Mouse (Mus musculus) forebrain, embryonic 15.5 days (tissue): ENCODE data around the gene 4930523C07Rik. TPM values are rescaled to one million over a fixed set of nuclear protein-coding genes. Genes with fewer than 3 reads are reported as not detected.

ENCODE experiments used
- ATAC-seq: fragments of 200-750 bp; cut with Nextera tagmentation; replicated peaks from 2 replicates; pipeline ENCODE4 v1.8.0; 2017; ENCODE audit warnings: mild to moderate bottlenecking, moderate TSS enrichment, moderate library complexity
- H3K27ac ChIP-seq: fragments of 300-500 bp; sonication (generic); replicated peaks from 2 replicates; pipeline ENCODE4 v1.5.1; 2015; ENCODE audit warnings: mild to moderate bottlenecking, inconsistent platforms
- H3K27me3 ChIP-seq: fragments of 300-500 bp; sonication (generic); 2 replicates; pipeline ENCODE4 v1.6.1; 2015; ENCODE audit warnings: inconsistent platforms
- H3K36me3 ChIP-seq: fragments of 300-500 bp; sonication (generic); 2 replicates; pipeline ENCODE4 v1.6.1; 2015; ENCODE audit warnings: mild to moderate bottlenecking, inconsistent platforms
- H3K4me1 ChIP-seq: fragments of 300-500 bp; sonication (generic); 2 replicates; pipeline ENCODE4 v1.6.1; 2015; ENCODE audit warnings: inconsistent platforms
- H3K4me2 ChIP-seq: fragments of 300-500 bp; sonication (generic); replicated peaks from 2 replicates; pipeline ENCODE4 v1.6.1; 2015; ENCODE audit warnings: mild to moderate bottlenecking, inconsistent platforms
- H3K4me3 ChIP-seq: fragments of 300-500 bp; sonication (generic); 2 replicates; pipeline ENCODE4 v1.5.1; 2015; ENCODE audit warnings: mild to moderate bottlenecking, inconsistent platforms
- H3K9ac ChIP-seq: fragments of 300-500 bp; sonication (generic); replicated peaks from 2 replicates; pipeline ENCODE4 v1.6.1; 2015; ENCODE audit warnings: mild to moderate bottlenecking, inconsistent platforms
- H3K9me3 ChIP-seq: fragments of 300-500 bp; sonication (generic); 2 replicates; pipeline ENCODE4 v1.6.1; 2016; ENCODE audit warnings: inconsistent platforms
- WGBS: fragments of 180-500 bp; shearing (Covaris S2); methylation state at CpG from one replicate; pipeline ENCODE4 v1.1.7; 2015; ENCODE audit warnings: mixed read lengths; 5-methylcytosine and 5-hydroxymethylcytosine counted together
- polyA plus RNA-seq: library from polyadenylated mRNA; unstranded; fragments of >200 nt; fragmentation: Nextera tagmentation; extraction: Ambion mirVana; gene quantifications from 2 replicates; pipeline ENCODE4 v1.2.1, GENCODE M21; 2015

Gene 4930523C07Rik
- 2.1 and 2.7 TPM in 2 replicates for polyA plus RNA-seq

GRCm38 (mm10) chr1:160044237-160045021 is at the start of gene 4930523C07Rik:
Gene 4930523C07Rik (plus strand): TSS chr1:160044382.
- Histone ChIP-seq H3K27me3 (no peaks in the 10 kb centered on the region), H3K4me2 (peak within 1 kb of the TSS; percentile 46), H3K9me3 (no peaks in the 10 kb centered on the region), H3K4me1 (peaks cover 7% of the 10 kb centered on the region), H3K27ac (no peak within 1 kb of the TSS), H3K4me3 (peak within 1 kb of the TSS; percentile 31), H3K36me3 (no peaks in the 10 kb centered on the region), H3K9ac (peak within 1 kb of the TSS; percentile 19; the same call in 1 of the 2 replicates)
- WGBS: 2% methylated on average over 33 of the region's 33 CpGs
- ATAC-seq: peak; percentile 60; the same call in 1 of the 2 replicates

- H3K9me3 ChIP-seq: no peaks in the 10 kb centered on the region
- no peak for ATAC-seq
- no peak overlapping the region for H3K9ac ChIP-seq
- no peaks in the 10 kb centered on the region for H3K36me3 ChIP-seq
- no peaks in the 10 kb centered on the region for H3K4me1 ChIP-seq
- 78% methylated on average over 2 of the region's 2 CpGs for WGBS
- no peaks in the 10 kb centered on the region for H3K27me3 ChIP-seq
- no peak overlapping the region for H3K4me2 ChIP-seq
- H3K27ac ChIP-seq: no peak overlapping the region
- no peak overlapping the region for H3K4me3 ChIP-seq
These were observed 46.9 kb upstream of the 4930523C07Rik start for GRCm38 (mm10) chr1:159997329-159997728.

GRCm38 (mm10) chr1:159998349-159998748 is 45.8 kb upstream of the 4930523C07Rik start:
- 91% methylated on average over 1 of the region's 1 CpGs for WGBS
- Histone ChIP-seq H3K4me3 (no peak overlapping the region), H3K4me1 (no peaks in the 10 kb centered on the region), H3K27me3 (no peaks in the 10 kb centered on the region), H3K4me2 (no peak overlapping the region), H3K27ac (no peak overlapping the region), H3K36me3 (no peaks in the 10 kb centered on the region), H3K9ac (no peak overlapping the region), H3K9me3 (no peaks in the 10 kb centered on the region)
- ATAC-seq: no peak

- WGBS: 74% methylated on average over 3 of the region's 3 CpGs
- no peak overlapping the region for H3K4me2 ChIP-seq
- H3K9ac ChIP-seq: no peak overlapping the region
- H3K27ac ChIP-seq: no peak overlapping the region
- H3K4me3 ChIP-seq: no peak overlapping the region
- H3K36me3 ChIP-seq: no peaks in the 10 kb centered on the region
- H3K4me1 ChIP-seq: no peaks in the 10 kb centered on the region
- no peaks in the 10 kb centered on the region for H3K9me3 ChIP-seq
- ATAC-seq: no peak
- no peaks in the 10 kb centered on the region for H3K27me3 ChIP-seq
These were observed 45.0 kb upstream of the 4930523C07Rik start for GRCm38 (mm10) chr1:159999232-159999631.

GRCm38 (mm10) chr1:160005319-160005718 is 38.9 kb upstream of the 4930523C07Rik start:
- Histone ChIP-seq H3K4me3 (no peak overlapping the region), H3K27me3 (no peaks in the 10 kb centered on the region), H3K9me3 (no peaks in the 10 kb centered on the region), H3K27ac (no peak overlapping the region), H3K4me2 (no peak overlapping the region), H3K4me1 (no peaks in the 10 kb centered on the region), H3K36me3 (no peaks in the 10 kb centered on the region), H3K9ac (no peak overlapping the region)
- WGBS: 84% methylated on average over 4 of the region's 4 CpGs
- no peak for ATAC-seq

GRCm38 (mm10) chr1:160006919-160007588 is 37.1 kb upstream of the 4930523C07Rik start:
- Histone ChIP-seq H3K4me2 (no peak overlapping the region), H3K27ac (no peak overlapping the region), H3K36me3 (no peaks in the 10 kb centered on the region), H3K9ac (no peak overlapping the region), H3K27me3 (no peaks in the 10 kb centered on the region), H3K9me3 (no peaks in the 10 kb centered on the region), H3K4me1 (no peaks in the 10 kb centered on the region), H3K4me3 (no peak overlapping the region)
- no peak for ATAC-seq
- 89% methylated on average over 8 of the region's 8 CpGs for WGBS

- no peak overlapping the region for H3K27ac ChIP-seq
- no peaks in the 10 kb centered on the region for H3K36me3 ChIP-seq
- H3K9ac ChIP-seq: no peak overlapping the region
- no peaks in the 10 kb centered on the region for H3K9me3 ChIP-seq
- no peaks in the 10 kb centered on the region for H3K4me1 ChIP-seq
- no peak overlapping the region for H3K4me2 ChIP-seq
- H3K4me3 ChIP-seq: no peak overlapping the region
- 92% methylated on average over 3 of the region's 3 CpGs for WGBS
- no peaks in the 10 kb centered on the region for H3K27me3 ChIP-seq
- no peak for ATAC-seq
These were observed 31.1 kb upstream of the 4930523C07Rik start for GRCm38 (mm10) chr1:160013042-160013441.

GRCm38 (mm10) chr1:160024339-160024980 is 19.7 kb upstream of the 4930523C07Rik start:
- Histone ChIP-seq H3K4me2 (no peak overlapping the region), H3K4me1 (no peaks in the 10 kb centered on the region), H3K27me3 (no peaks in the 10 kb centered on the region), H3K36me3 (no peaks in the 10 kb centered on the region), H3K9ac (no peak overlapping the region), H3K9me3 (no peaks in the 10 kb centered on the region), H3K27ac (no peak overlapping the region), H3K4me3 (no peak overlapping the region)
- ATAC-seq: no peak
- 90% methylated on average over 10 of the region's 10 CpGs for WGBS

GRCm38 (mm10) chr1:160025146-160025894 is 18.9 kb upstream of the 4930523C07Rik start:
- 83% methylated on average over 11 of the region's 11 CpGs for WGBS
- no peak overlapping the region for H3K4me2 ChIP-seq
- no peaks in the 10 kb centered on the region for H3K36me3 ChIP-seq
- no peak overlapping the region for H3K4me3 ChIP-seq
- H3K27me3 ChIP-seq: no peaks in the 10 kb centered on the region
- ATAC-seq: no peak
- H3K9me3 ChIP-seq: no peaks in the 10 kb centered on the region
- H3K9ac ChIP-seq: no peak overlapping the region
- no peaks in the 10 kb centered on the region for H3K4me1 ChIP-seq
- H3K27ac ChIP-seq: no peak overlapping the region

GRCm38 (mm10) chr1:160025895-160026255 is 18.3 kb upstream of the 4930523C07Rik start:
- 82% methylated on average over 5 of the region's 5 CpGs for WGBS
- no peak for ATAC-seq
- Histone ChIP-seq H3K4me2 (no peak overlapping the region), H3K4me1 (no peaks in the 10 kb centered on the region), H3K4me3 (no peak overlapping the region), H3K9me3 (no peaks in the 10 kb centered on the region), H3K36me3 (no peaks in the 10 kb centered on the region), H3K27me3 (no peaks in the 10 kb centered on the region), H3K9ac (no peak overlapping the region), H3K27ac (no peak overlapping the region)

GRCm38 (mm10) chr1:160027939-160028338 is 16.2 kb upstream of the 4930523C07Rik start:
- Histone ChIP-seq H3K9ac (no peak overlapping the region), H3K4me2 (no peak overlapping the region), H3K4me1 (no peaks in the 10 kb centered on the region), H3K27me3 (no peaks in the 10 kb centered on the region), H3K9me3 (no peaks in the 10 kb centered on the region), H3K4me3 (no peak overlapping the region), H3K36me3 (no peaks in the 10 kb centered on the region), H3K27ac (no peak overlapping the region)
- 66% methylated on average over 4 of the region's 4 CpGs for WGBS
- no peak for ATAC-seq
